Mouse (Mus musculus) frontal cortex, postnatal 10 days (tissue): ENCODE results near the gene Rsad1.
A peak's percentile ranks its signal among the peaks of the same experiment; 100 is the strongest.

Experiments used
- DNase-seq, 2 experiments: peaks; one replicate each; pipeline ENCODE4 v3.0.0; 2022; ENCODE audit warnings: low spot score in 2 of 2, mixed read lengths in 1 of 2

The Rsad1 gene

GRCm38 (mm10) chr11:94548888-94549690 is at the start of gene Rsad1:
Rsad1 (minus strand) TSS chr11:94549255.
- DNase-seq, result peak; percentile 93

GRCm38 (mm10) chr11:94598437-94599120 is 49.5 kb upstream of the Rsad1 start:
- no peak for DNase-seq

GRCm38 (mm10) chr11:94597319-94597718 is 48.3 kb upstream of the Rsad1 start:
- DNase-seq, result no peak

GRCm38 (mm10) chr11:94596311-94596852 is 47.3 kb upstream of the Rsad1 start:
- no peak for DNase-seq

GRCm38 (mm10) chr11:94587511-94587910 is 38.5 kb upstream of the Rsad1 start:
- DNase-seq, result no peak

GRCm38 (mm10) chr11:94585091-94585490 is 36.0 kb upstream of the Rsad1 start:
- no peak for DNase-seq

- no peak for DNase-seq
These were observed 31.2 kb upstream of the Rsad1 start for GRCm38 (mm10) chr11:94580111-94580740.

GRCm38 (mm10) chr11:94576361-94576760 is 27.3 kb upstream of the Rsad1 start:
- no peak for DNase-seq

GRCm38 (mm10) chr11:94575036-94575435 is 26.0 kb upstream of the Rsad1 start:
- no peak for DNase-seq

- DNase-seq, result no peak
These were observed 25.5 kb upstream of the Rsad1 start for GRCm38 (mm10) chr11:94574560-94574959.

GRCm38 (mm10) chr11:94571850-94572249 is 22.8 kb upstream of the Rsad1 start:
- no peak for DNase-seq

GRCm38 (mm10) chr11:94570612-94571011 is 21.6 kb upstream of the Rsad1 start:
- DNase-seq, result no peak

GRCm38 (mm10) chr11:94567326-94567725 is 18.3 kb upstream of the Rsad1 start:
- no peak for DNase-seq

- no peak for DNase-seq
These were observed 17.5 kb upstream of the Rsad1 start for GRCm38 (mm10) chr11:94566534-94566933.

- no peak for DNase-seq
These were observed 16.1 kb upstream of the Rsad1 start for GRCm38 (mm10) chr11:94565151-94565479.

GRCm38 (mm10) chr11:94564437-94565150 is 15.5 kb upstream of the Rsad1 start, which contains the start of gene Chad:
Chad (plus strand) TSS chr11:94565047.
- peak in 1 of 2 experiments; percentile 48 for DNase-seq

GRCm38 (mm10) chr11:94563821-94564220 is 14.8 kb upstream of the Rsad1 start:
- DNase-seq, result no peak

GRCm38 (mm10) chr11:94563383-94563782 is 14.3 kb upstream of the Rsad1 start:
- no peak for DNase-seq

GRCm38 (mm10) chr11:94558226-94558625 is 9.2 kb upstream of the Rsad1 start:
- DNase-seq, result no peak

GRCm38 (mm10) chr11:94550442-94550744 is 1.3 kb upstream of the Rsad1 start:
- no peak for DNase-seq

- DNase-seq, result no peak
These were observed 811 bp upstream of the Rsad1 start for GRCm38 (mm10) chr11:94549691-94550441.
